Mouse (Mus musculus) retina, embryonic 14.5 days (tissue): ENCODE measurements at regions not wholly inside any gene's neighbourhood (a gene's known extent, or its start where the extent isn't known, plus 50 kb on each side); places are given as distances from the start of the nearest gene placed in this dataset.
A peak's percentile ranks its signal among the peaks of the same experiment; 100 is the strongest.

ENCODE experiments used
- DNase-seq: peaks from one replicate; pipeline ENCODE4 v3.0.0-alpha.2; 2015; ENCODE audit warnings: low spot score

GRCm38 (mm10) chr9:69814432-69814831 is 53.7 kb upstream of the Foxb1 start:
- no peak for DNase-seq

- DNase-seq, result no peak
These were observed 62.6 kb upstream of the Foxb1 start for GRCm38 (mm10) chr9:69823179-69823966.

GRCm38 (mm10) chr9:69828428-69828827 is 67.7 kb upstream of the Foxb1 start:
- DNase-seq, result no peak

GRCm38 (mm10) chr9:69835396-69835795 is 74.7 kb upstream of the Foxb1 start:
- no peak for DNase-seq

GRCm38 (mm10) chr9:69839198-69839597 is 78.5 kb upstream of the Foxb1 start:
- DNase-seq, result no peak

- peak; percentile 32 for DNase-seq
These were observed 84.0 kb upstream of the Foxb1 start for GRCm38 (mm10) chr9:69844712-69845111.

- peak; percentile 15 for DNase-seq
These were observed 84.5 kb upstream of the Foxb1 start for GRCm38 (mm10) chr9:69845210-69845609.

- DNase-seq, result peak; percentile 66
These were observed 95.9 kb upstream of the Foxb1 start for GRCm38 (mm10) chr9:69856621-69857020.

- no peak for DNase-seq
These were observed 97.9 kb upstream of the Foxb1 start for GRCm38 (mm10) chr9:69858619-69859018.

GRCm38 (mm10) chr9:69870182-69870581 is 109.4 kb upstream of the Foxb1 start:
- no peak for DNase-seq

GRCm38 (mm10) chr9:69886351-69886750 is 102.9 kb upstream of the Bnip2 start:
- DNase-seq, result no peak

- DNase-seq, result no peak
These were observed 91.2 kb upstream of the Bnip2 start for GRCm38 (mm10) chr9:69898016-69898415.

GRCm38 (mm10) chr9:69899371-69899770 is 89.9 kb upstream of the Bnip2 start:
- DNase-seq, result peak; percentile 67

GRCm38 (mm10) chr9:69900871-69901270 is 88.4 kb upstream of the Bnip2 start:
- no peak for DNase-seq

- peak; percentile 49 for DNase-seq
These were observed 81.9 kb upstream of the Bnip2 start for GRCm38 (mm10) chr9:69907123-69907945.

- no peak for DNase-seq
These were observed 78.6 kb upstream of the Bnip2 start for GRCm38 (mm10) chr9:69910621-69911020.

- no peak for DNase-seq
These were observed 61.1 kb upstream of the Bnip2 start for GRCm38 (mm10) chr9:69928126-69928525.

- no peak for DNase-seq
These were observed 51.4 kb upstream of the Bnip2 start for GRCm38 (mm10) chr9:69937863-69938262.
